Mouse (Mus musculus) MEL (cell line): ENCODE data around the gene Comt. TPM values are rescaled to one million over a fixed set of nuclear protein-coding genes. Genes with fewer than 3 reads are reported as not detected.

Experiments used
- DNase-seq: peaks from one replicate; pipeline ENCODE4 v3.0.0; 2011; ENCODE audit warnings: low read depth, low spot score
- H3K27ac ChIP-seq: 2 replicates; pipeline ENCODE4 v1.5.1; 2012; ENCODE audit warnings: low read depth, mild to moderate bottlenecking, control low read depth, low read length, moderate library complexity; ENCODE audit not compliant: control insufficient read depth
- H3K27me3 ChIP-seq, 2 experiments: fragments of 150-350 bp in 1 of 2; sonication (generic) in 1 of 2; 2 replicates each; pipeline ENCODE4 v1.6.1; 2012; ENCODE audit warnings: low read length in 2 of 2, mild to moderate bottlenecking in 2 of 2, improper control_type of control experiment in 1 of 2, moderate library complexity in 1 of 2; ENCODE audit not compliant: insufficient read depth in 2 of 2, control insufficient read depth in 1 of 2
- H3K36me3 ChIP-seq, 2 experiments: 2 replicates each; pipeline ENCODE4 v1.6.1; 2012 to 2014; ENCODE audit warnings: low read length in 2 of 2, improper control_type of control experiment in 1 of 2, inconsistent platforms in 1 of 2, mild to moderate bottlenecking in 1 of 2; ENCODE audit not compliant: insufficient read depth in 2 of 2, control insufficient read depth in 1 of 2
- H3K4me1 ChIP-seq, 2 experiments: fragments of 150-350 bp in 1 of 2; sonication (generic) in 1 of 2; 2 replicates each; pipeline ENCODE4 v1.6.1; 2012; ENCODE audit warnings: low read length in 2 of 2, improper control_type of control experiment in 1 of 2, mild to moderate bottlenecking in 1 of 2; ENCODE audit not compliant: insufficient read depth in 2 of 2, control insufficient read depth in 1 of 2
- H3K4me3 ChIP-seq, 2 experiments: fragments of 150-350 bp in 1 of 2; sonication (generic) in 1 of 2; 2 replicates each; pipeline ENCODE4 v1.5.1; 2012; ENCODE audit warnings: low read depth in 2 of 2, low read length in 2 of 2, mild to moderate bottlenecking in 2 of 2, moderate library complexity in 2 of 2, control low read depth in 1 of 2, improper control_type of control experiment in 1 of 2; ENCODE audit not compliant: control insufficient read depth in 1 of 2, insufficient read depth in 1 of 2
- H3K79me2 ChIP-seq: 2 replicates; pipeline ENCODE4 v1.6.1; 2012; ENCODE audit warnings: mild to moderate bottlenecking, low read length, moderate library complexity; ENCODE audit not compliant: control insufficient read depth, poor library complexity, insufficient read depth
- H3K9ac ChIP-seq: 2 replicates; pipeline ENCODE4 v1.6.1; 2012; ENCODE audit warnings: low read depth, mild to moderate bottlenecking, control low read depth, low read length, moderate library complexity; ENCODE audit not compliant: control insufficient read depth, poor library complexity, severe bottlenecking
- H3K9me3 ChIP-seq: fragments of 150-350 bp; sonication (generic); replicated peaks from 2 replicates; pipeline ENCODE4 v1.6.1; 2012; ENCODE audit warnings: mild to moderate bottlenecking, low read length, improper control_type of control experiment, moderate library complexity; ENCODE audit not compliant: insufficient read depth
- ELF1 ChIP-seq: IDR thresholded peaks from 2 replicates; pipeline ENCODE4 v1.6.1; 2014; ENCODE audit warnings: low read depth, mild to moderate bottlenecking, inconsistent platforms, low read length, improper control_type of control experiment, moderate library complexity
- EP300 ChIP-seq, 2 experiments: IDR thresholded peaks; 2 replicates each; pipeline ENCODE4 v1.6.1; 2011; ENCODE audit warnings: improper control_type of control experiment in 2 of 2, low read length in 2 of 2, low read depth in 1 of 2, mild to moderate bottlenecking in 1 of 2
- ETS1 ChIP-seq: IDR thresholded peaks from 2 replicates; pipeline ENCODE4 v1.6.1; 2012; ENCODE audit warnings: low read depth, mild to moderate bottlenecking, inconsistent platforms, low read length, improper control_type of control experiment, moderate library complexity
- JUND ChIP-seq: IDR thresholded peaks from 2 replicates; pipeline ENCODE4 v1.6.1; 2011; ENCODE audit warnings: low read depth, mild to moderate bottlenecking, improper control_type of control experiment, low read length
- KAT2A ChIP-seq: conservative IDR thresholded peaks from 2 replicates; pipeline ENCODE4 v1.6.1; 2012; ENCODE audit warnings: low read depth, low read length, improper control_type of control experiment, inconsistent platforms
- MAX ChIP-seq: IDR thresholded peaks from 2 replicates; pipeline ENCODE4 v1.6.1; 2011; ENCODE audit warnings: low read length, improper control_type of control experiment
- MAZ ChIP-seq: IDR thresholded peaks from 2 replicates; pipeline ENCODE4 v1.6.1; 2012; ENCODE audit warnings: low read depth, mild to moderate bottlenecking, inconsistent platforms, low read length, improper control_type of control experiment
- SIN3A ChIP-seq: IDR thresholded peaks from 2 replicates; pipeline ENCODE4 v1.6.1; 2012; ENCODE audit warnings: low read length, improper control_type of control experiment, inconsistent platforms
- TAL1 ChIP-seq: IDR thresholded peaks from 2 replicates; pipeline ENCODE4 v1.6.1; 2012; ENCODE audit warnings: mild to moderate bottlenecking, inconsistent platforms, low read length, moderate library complexity, mixed read lengths
- USF1 ChIP-seq: IDR thresholded peaks from 2 replicates; pipeline ENCODE4 v1.6.1; 2014; ENCODE audit warnings: low read depth, mild to moderate bottlenecking, inconsistent platforms, low read length, improper control_type of control experiment, moderate library complexity
- ZNF384 ChIP-seq: IDR thresholded peaks from 2 replicates; pipeline ENCODE4 v1.6.1; 2012; ENCODE audit warnings: low read depth, mild to moderate bottlenecking, inconsistent platforms, low read length, improper control_type of control experiment
- polyA plus RNA-seq, 2 experiments: library from polyadenylated mRNA; stranded (reverse) in 1 of 2; unstranded in 1 of 2; fragments of >175 nt in 1 of 2; fragments of >200 nt in 1 of 2; gene quantifications; 2 replicates each; pipeline versions ENCODE4 v1.2.1 to v1.2.4; 2012; ENCODE audit warnings: low replicate concordance in 2 of 2, low read depth in 1 of 2; ENCODE audit not compliant: insufficient read length in 2 of 2, insufficient read depth in 1 of 2, missing spikeins in 1 of 2
- total RNA-seq: library from RNA; depleted of rRNA; stranded (reverse); fragments of 300-350 nt; gene quantifications from 2 replicates; pipeline ENCODE4 v1.2.3, GENCODE M21; 2012

Gene Comt
- total and polyA plus RNA-seq, 3 experiments = 62.5 to 71.8 TPM; not detected in 1

GRCm38 (mm10) chr16:18377203-18377602, 49.4 kb downstream of the Comt start (continued):
- no peak for TF ChIP-seq MAX

GRCm38 (mm10) chr16:18376297-18376954, 50.2 kb downstream of the Comt start:
- Histone ChIP-seq H3K27ac (peak overlapping the region; percentile 71), H3K36me3 (peaks cover 0 to 11% of the 10 kb centered on the region in 2 experiments; a peak in 2 of 4 replicates), H3K4me3 (peak overlapping the region; percentile 6 to 30; a peak in 3 of 4 replicates), H3K79me2 (no peaks in the 10 kb centered on the region), H3K9ac (peak overlapping the region; percentile 44), H3K4me1 (peaks cover 6 to 14% of the 10 kb centered on the region in 2 experiments; a peak in 3 of 4 replicates), H3K9me3 (no peaks in the 10 kb centered on the region), H3K27me3 (no peaks in the 10 kb centered on the region)
- peak; percentile 44 for DNase-seq
- TF ChIP-seq EP300 (IDR thresholded peaks at IDR 0.05; ENCODE audit: low read depth in 1 of 2, low read length in 2 of 2) (peak; percentile 56 to 60), ETS1 (0 out of 2 replicates have a peak, but pooled peaks have one; percentile 16), ZNF384 (peak; percentile 83), SIN3A (0 out of 2 replicates have a peak, but pooled peaks have one; percentile 22), TAL1 (0 out of 2 replicates have a peak, but pooled peaks have one; percentile 15), ELF1 (no peak), USF1 (0 out of 2 replicates have a peak, but pooled peaks have one; percentile 42), MAZ (no peak), MAX (0 out of 2 replicates have a peak, but pooled peaks have one; percentile 30)

- Histone ChIP-seq H3K27ac (no peak overlapping the region), H3K79me2 (no peaks in the 10 kb centered on the region), H3K36me3 (peaks cover 0 to 24% of the 10 kb centered on the region in 2 experiments; a peak in 2 of 4 replicates), H3K27me3 (no peaks in the 10 kb centered on the region), H3K4me1 (peaks cover 20 to 21% of the 10 kb centered on the region in 2 experiments), H3K4me3 (no peak overlapping the region), H3K9me3 (no peaks in the 10 kb centered on the region), H3K9ac (no peak overlapping the region)
- DNase-seq = no peak
- TF ChIP-seq KAT2A (no peak), TAL1 (no peak), ZNF384 (peak; percentile 62; the same call in 1 of the 2 replicates), ELF1 (no peak), JUND (no peak)
Measured at GRCm38 (mm10) chr16:18373632-18374031, 53.0 kb downstream of the Comt start.
